Mouse (Mus musculus): ENCODE measurements around the gene Fuca2.

The Fuca2 gene

GRCm38 (mm10) chr10:13534751-13535150 is 35.4 kb downstream of the Fuca2 start:
- DNase-seq (ENCODE audit: low read depth), result no peak

DNA sequence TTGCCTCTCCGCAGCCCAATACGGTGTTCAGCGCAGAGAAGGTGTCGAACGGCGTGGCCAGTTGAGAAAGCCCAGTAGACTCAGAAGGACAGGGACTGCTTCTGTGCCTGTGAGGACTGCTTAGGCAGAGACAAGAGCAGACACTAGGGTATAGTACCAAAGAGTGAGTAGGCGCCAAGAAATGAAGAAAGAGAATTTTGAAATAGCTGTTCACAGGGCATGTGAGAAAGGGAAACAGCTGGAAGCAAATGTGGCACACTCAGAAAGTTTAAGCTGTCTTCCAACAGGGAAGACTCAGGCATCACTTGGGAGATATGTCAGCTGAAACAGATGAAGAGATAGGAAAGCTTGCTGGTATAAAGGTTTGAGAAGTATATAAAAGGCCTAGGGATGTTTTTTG is 37.4 kb downstream of the Fuca2 start:
- no peak for DNase-seq (ENCODE audit: low read depth)

GRCm38 (mm10) chr10:13539769-13540333 is 40.5 kb downstream of the Fuca2 start:
- no peak for DNase-seq (ENCODE audit: low read depth)

- no peak for DNase-seq (ENCODE audit: low read depth)
These were observed 42.4 kb downstream of the Fuca2 start for GRCm38 (mm10) chr10:13541721-13542120.

- peak; percentile 96 for DNase-seq (ENCODE audit: low read depth)
These were observed 53.5 kb downstream of the Fuca2 start, which contains the start of the genes Adat2 and Pex3 for GRCm38 (mm10) chr10:13552646-13553497. Adat2 (plus strand) TSS chr10:13552894. Pex3 (minus strand) TSS chr10:13553142.

- peak; percentile 27 for DNase-seq (ENCODE audit: low read depth)
These were observed 54.2 kb downstream of the Fuca2 start for GRCm38 (mm10) chr10:13553498-13553985.

GRCm38 (mm10) chr10:13554316-13554715 is 55.0 kb downstream of the Fuca2 start:
- no peak for DNase-seq (ENCODE audit: low read depth)

- no peak for DNase-seq (ENCODE audit: low read depth)
These were observed 60.8 kb downstream of the Fuca2 start for GRCm38 (mm10) chr10:13560014-13560674.

DNA sequence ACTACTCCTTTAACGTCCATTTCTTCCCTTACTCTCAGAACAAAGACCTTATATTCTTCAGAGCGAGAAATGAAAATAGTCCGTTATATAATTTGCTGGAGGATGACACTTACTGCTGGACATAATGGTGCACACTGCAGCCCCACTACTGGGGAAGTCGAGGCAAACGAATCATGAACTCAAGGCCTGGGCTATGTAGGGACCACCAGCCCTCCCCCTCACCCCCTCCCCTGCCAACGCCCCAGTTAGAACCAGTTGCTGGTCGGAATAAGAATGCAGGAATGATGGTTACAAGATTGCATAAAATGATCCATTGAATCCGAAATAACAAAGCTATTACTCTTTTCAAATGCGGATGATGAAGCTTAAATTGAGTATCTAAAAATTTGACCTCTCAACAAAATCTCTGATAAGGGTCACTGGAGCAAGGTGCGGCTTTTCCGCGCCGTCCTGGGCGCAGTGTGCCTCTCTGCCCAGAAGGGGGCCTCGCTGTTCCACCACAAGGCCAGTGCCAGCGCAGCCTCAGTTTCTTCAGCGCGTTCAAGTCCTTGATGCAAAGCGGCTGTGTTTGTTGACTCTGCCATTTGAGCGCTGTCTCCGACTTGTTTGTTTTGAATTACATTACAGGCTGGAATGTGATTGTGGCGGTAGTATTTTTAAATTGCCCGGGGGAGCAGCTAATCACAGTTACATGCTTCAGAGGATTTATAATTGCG is 65.2 kb downstream of the Fuca2 start:
- peak; percentile 60 for DNase-seq (ENCODE audit: low read depth)

DNA sequence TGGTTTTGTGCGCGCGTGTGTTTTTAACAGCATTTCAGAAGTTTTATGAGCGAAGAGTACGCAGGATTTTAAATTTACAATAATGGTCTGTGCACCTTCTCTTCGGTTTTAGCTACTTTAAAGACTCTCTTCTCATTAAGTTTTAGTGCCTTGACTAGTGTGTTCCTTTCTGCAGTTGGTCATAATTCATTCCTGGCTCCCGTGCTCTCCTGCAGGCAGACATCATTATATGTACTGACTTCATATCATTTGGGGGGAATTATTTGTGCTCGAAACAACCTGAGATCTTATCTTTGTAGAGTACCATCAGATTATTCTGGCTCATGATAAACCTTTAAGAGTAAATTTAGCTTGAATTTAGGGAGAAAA is 65.7 kb downstream of the Fuca2 start:
- DNase-seq (ENCODE audit: low read depth), result no peak

DNA sequence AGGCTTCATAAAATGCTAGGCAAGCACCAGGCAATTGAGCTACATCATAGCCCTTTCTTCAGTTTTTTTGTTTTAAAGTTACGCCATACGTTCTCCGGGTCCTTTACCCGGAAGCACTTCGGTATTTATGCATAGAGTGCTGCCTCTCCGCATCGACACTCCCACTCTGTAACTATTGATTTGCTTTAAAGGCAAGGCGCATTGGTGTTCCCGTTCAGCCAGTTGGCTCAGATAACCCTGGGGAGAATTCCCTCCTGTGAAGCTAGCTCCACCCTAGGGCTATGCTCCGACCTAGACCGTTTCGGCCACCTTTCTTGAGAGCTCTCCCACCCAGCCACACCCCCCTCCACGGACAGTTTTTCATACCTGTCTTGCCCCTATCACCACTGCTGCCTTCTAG is 67.1 kb downstream of the Fuca2 start:
- DNase-seq (ENCODE audit: low read depth), result no peak

Measured in NIH3T3 (cell line).